Mouse (Mus musculus): Measurements from ENCODE around the gene Map4. TPM values are rescaled to one million over a fixed set of nuclear protein-coding genes. Genes with fewer than 3 reads are reported as not detected.

Gene Map4
- polyA plus RNA-seq, 1 experiment from 2014 or later: 180 TPM

GRCm38 (mm10) chr9:110052951-110053304 lies 121.7 kb downstream of the Map4 start:
- Histone ChIP-seq H3K4me1 (peaks cover 72% of the 10 kb centered on the region), H3K9ac (replicated peaks) (peak overlapping the region; percentile 59), H3K4me2 (peak overlapping the region; percentile 70), H3K27me3 (replicated peaks) (no peaks in the 10 kb centered on the region), H3K4me3 (replicated peaks) (peak overlapping the region; percentile 48), H3K36me3 (no peaks in the 10 kb centered on the region), H3K27ac (replicated peaks) (peak overlapping the region; percentile 91), H3K9me3 (replicated peaks) (no peaks in the 10 kb centered on the region)
- peak; percentile 29 for ATAC-seq (ENCODE audit: low FRiP score)
- WGBS: 24% methylated on average over 4 of the region's 4 CpGs

- Histone ChIP-seq H3K27ac (replicated peaks) (peak overlapping the region; percentile 91), H3K4me2 (peak overlapping the region; percentile 70), H3K9me3 (replicated peaks) (no peaks in the 10 kb centered on the region), H3K4me1 (peaks cover 67% of the 10 kb centered on the region), H3K9ac (replicated peaks) (peak overlapping the region; percentile 59), H3K27me3 (replicated peaks) (no peaks in the 10 kb centered on the region), H3K4me3 (replicated peaks) (peak overlapping the region; percentile 48), H3K36me3 (no peaks in the 10 kb centered on the region)
- peak; percentile 85 for ATAC-seq (ENCODE audit: low FRiP score)
- WGBS: 8% methylated on average over 8 of the region's 8 CpGs
These were observed 122.2 kb downstream of the Map4 start for GRCm38 (mm10) chr9:110053305-110054079.

GRCm38 (mm10) chr9:110054080-110054421 lies 122.8 kb downstream of the Map4 start:
- H3K4me2 ChIP-seq: peak overlapping the region; percentile 70
- H3K27me3 ChIP-seq (replicated peaks): no peaks in the 10 kb centered on the region
- no peaks in the 10 kb centered on the region for H3K9me3 ChIP-seq (replicated peaks)
- WGBS: 16% methylated on average over 2 of the region's 2 CpGs
- peaks cover 68% of the 10 kb centered on the region for H3K4me1 ChIP-seq
- peak overlapping the region; percentile 91 for H3K27ac ChIP-seq (replicated peaks)
- peak overlapping the region; percentile 48 for H3K4me3 ChIP-seq (replicated peaks)
- ATAC-seq (ENCODE audit: low FRiP score): 0 out of 2 replicates have a peak, but pooled peaks have one; percentile 26
- H3K36me3 ChIP-seq: no peaks in the 10 kb centered on the region
- peak overlapping the region; percentile 59 for H3K9ac ChIP-seq (replicated peaks)

GRCm38 (mm10) chr9:110054781-110055180 lies 123.5 kb downstream of the Map4 start:
- Histone ChIP-seq H3K36me3 (no peaks in the 10 kb centered on the region), H3K27me3 (replicated peaks) (no peaks in the 10 kb centered on the region), H3K4me2 (peak overlapping the region; percentile 70), H3K9ac (replicated peaks) (peak overlapping the region; percentile 59; the same call in 1 of the 2 replicates), H3K27ac (replicated peaks) (peak overlapping the region; percentile 91), H3K4me1 (peaks cover 68% of the 10 kb centered on the region), H3K4me3 (replicated peaks) (peak overlapping the region; percentile 48), H3K9me3 (replicated peaks) (no peaks in the 10 kb centered on the region)
- WGBS: 42% methylated on average over 3 of the region's 3 CpGs
- no peak for ATAC-seq (ENCODE audit: low FRiP score)

GRCm38 (mm10) chr9:110057200-110057599 lies 125.9 kb downstream of the Map4 start:
- ATAC-seq (ENCODE audit: low FRiP score): no peak
- no peak overlapping the region for H3K27ac ChIP-seq (replicated peaks)
- no peaks in the 10 kb centered on the region for H3K36me3 ChIP-seq
- peaks cover 54% of the 10 kb centered on the region for H3K4me1 ChIP-seq
- H3K4me2 ChIP-seq: peak overlapping the region; percentile 9; the same call in 1 of the 2 replicates
- no peaks in the 10 kb centered on the region for H3K27me3 ChIP-seq (replicated peaks)
- H3K9ac ChIP-seq (replicated peaks): no peak overlapping the region
- WGBS: 96% methylated on average over 1 of the region's 1 CpGs
- H3K9me3 ChIP-seq (replicated peaks): no peaks in the 10 kb centered on the region
- H3K4me3 ChIP-seq (replicated peaks): no peak overlapping the region

- WGBS: 34% methylated on average over 2 of the region's 2 CpGs
These were observed 129.5 kb downstream of the Map4 start for GRCm38 (mm10) chr9:110060761-110061160.

DNA sequence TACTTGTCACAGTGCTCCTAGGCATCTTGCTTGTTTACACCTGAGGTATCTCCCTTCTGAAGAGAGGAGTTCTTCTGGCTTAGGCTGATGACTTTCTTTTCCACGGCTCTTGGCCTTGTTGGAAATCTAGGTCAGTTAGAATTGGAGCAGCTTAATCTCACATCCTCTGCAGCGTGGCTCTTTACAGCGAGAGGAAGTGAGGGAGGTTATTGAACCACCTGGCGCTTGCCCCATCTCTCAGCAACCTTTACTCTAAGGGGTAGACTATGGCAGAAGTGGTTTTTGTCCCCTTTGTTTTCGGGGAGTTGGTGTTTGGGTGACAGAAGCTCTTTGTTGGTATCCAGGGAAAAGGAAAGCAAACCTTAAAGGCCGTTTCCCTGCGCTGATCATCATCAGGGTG lies 131.1 kb downstream of the Map4 start:
- 78% methylated on average over 7 of the region's 7 CpGs for WGBS
- H3K9me3 ChIP-seq (replicated peaks): no peaks in the 10 kb centered on the region
- no peak overlapping the region for H3K9ac ChIP-seq (replicated peaks)
- H3K27me3 ChIP-seq (replicated peaks): no peaks in the 10 kb centered on the region
- H3K36me3 ChIP-seq: peaks cover 31% of the 10 kb centered on the region
- no peak overlapping the region for H3K4me3 ChIP-seq (replicated peaks)
- no peak overlapping the region for H3K4me2 ChIP-seq
- H3K4me1 ChIP-seq: peaks cover 7% of the 10 kb centered on the region
- H3K27ac ChIP-seq (replicated peaks): no peak overlapping the region
- no peak for ATAC-seq (ENCODE audit: low FRiP score)

More at GRCm38 (mm10) chr9:110060761-110061160, 129.5 kb downstream of the Map4 start:
- no peak overlapping the region for H3K4me3 ChIP-seq (replicated peaks)
- H3K27me3 ChIP-seq (replicated peaks): no peaks in the 10 kb centered on the region
- peaks cover 21% of the 10 kb centered on the region for H3K4me1 ChIP-seq
- H3K9ac ChIP-seq (replicated peaks): no peak overlapping the region
- H3K9me3 ChIP-seq (replicated peaks): no peaks in the 10 kb centered on the region
- no peak for ATAC-seq (ENCODE audit: low FRiP score)
- peaks cover 16% of the 10 kb centered on the region for H3K36me3 ChIP-seq
- no peak overlapping the region for H3K4me2 ChIP-seq
- H3K27ac ChIP-seq (replicated peaks): 0 out of 2 replicates have a peak overlapping the region, but pooled peaks have one; percentile 15

DNA sequence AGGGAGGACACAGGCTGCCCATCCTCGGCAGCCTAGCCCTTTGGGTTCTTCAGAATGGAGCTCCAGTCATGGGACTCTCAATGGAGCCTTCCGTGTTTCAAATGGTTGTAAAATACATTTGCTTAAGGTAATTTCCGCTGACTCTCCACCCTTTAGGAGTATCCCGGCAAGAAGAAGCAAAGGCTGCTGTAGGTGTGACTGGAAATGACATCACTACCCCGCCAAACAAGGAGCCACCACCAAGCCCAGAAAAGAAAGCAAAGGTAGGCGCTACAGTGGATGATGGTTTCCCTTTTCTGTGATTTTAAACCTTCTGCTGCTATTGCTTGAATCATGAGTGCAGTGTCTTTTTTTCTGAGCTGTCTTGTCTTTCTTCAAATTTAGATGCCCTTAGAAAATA lies 131.6 kb downstream of the Map4 start:
- no peaks in the 10 kb centered on the region for H3K27me3 ChIP-seq (replicated peaks)
- peaks cover 4% of the 10 kb centered on the region for H3K4me1 ChIP-seq
- no peak overlapping the region for H3K4me2 ChIP-seq
- 92% methylated on average over 6 of the region's 6 CpGs for WGBS
- no peak overlapping the region for H3K4me3 ChIP-seq (replicated peaks)
- no peak overlapping the region for H3K9ac ChIP-seq (replicated peaks)
- no peak overlapping the region for H3K27ac ChIP-seq (replicated peaks)
- ATAC-seq (ENCODE audit: low FRiP score): no peak
- no peaks in the 10 kb centered on the region for H3K9me3 ChIP-seq (replicated peaks)
- peaks cover 36% of the 10 kb centered on the region for H3K36me3 ChIP-seq

DNA sequence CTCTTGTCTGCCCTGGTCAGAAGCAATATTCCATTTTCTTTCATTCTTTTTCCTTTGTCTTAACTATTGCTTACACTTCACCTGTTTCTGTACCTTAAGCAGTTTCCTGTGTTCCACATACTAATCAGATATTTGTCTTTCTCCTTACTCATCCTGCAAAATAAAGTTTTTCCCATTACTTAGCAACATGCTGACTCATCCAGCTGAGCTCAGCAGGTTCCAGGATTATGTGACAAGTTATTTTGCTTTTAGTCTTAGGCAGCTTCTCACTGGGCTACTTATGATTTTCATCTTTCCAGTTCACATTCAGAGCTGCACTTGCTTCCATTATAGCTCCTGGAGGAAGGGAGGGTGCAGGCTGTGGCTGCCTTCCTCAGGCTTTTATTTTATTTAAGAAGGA lies 133.4 kb downstream of the Map4 start:
- no peaks in the 10 kb centered on the region for H3K9me3 ChIP-seq (replicated peaks)
- ATAC-seq (ENCODE audit: low FRiP score): no peak
- no peaks in the 10 kb centered on the region; the same call in 1 of the 2 replicates for H3K4me1 ChIP-seq
- no peak overlapping the region for H3K4me2 ChIP-seq
- H3K27me3 ChIP-seq (replicated peaks): no peaks in the 10 kb centered on the region
- H3K36me3 ChIP-seq: peaks cover 54% of the 10 kb centered on the region
- no peak overlapping the region for H3K27ac ChIP-seq (replicated peaks)
- H3K9ac ChIP-seq (replicated peaks): no peak overlapping the region
- no peak overlapping the region for H3K4me3 ChIP-seq (replicated peaks)

DNA sequence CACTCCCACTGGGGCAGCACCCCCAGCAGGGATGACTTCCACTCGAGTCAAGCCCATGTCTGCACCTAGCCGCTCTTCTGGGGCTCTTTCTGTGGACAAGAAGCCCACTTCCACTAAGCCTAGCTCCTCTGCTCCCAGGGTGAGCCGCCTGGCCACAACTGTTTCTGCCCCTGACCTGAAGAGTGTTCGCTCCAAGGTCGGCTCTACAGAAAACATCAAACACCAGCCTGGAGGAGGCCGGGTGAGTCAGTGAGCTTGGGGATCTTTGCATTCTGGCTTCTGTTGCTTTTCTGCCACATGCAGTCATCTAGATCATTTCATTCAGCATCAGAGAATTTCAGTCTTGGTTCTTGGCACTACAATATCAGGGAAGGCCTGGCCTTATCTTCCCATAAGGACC lies 137.5 kb downstream of the Map4 start:
- no peak overlapping the region for H3K9ac ChIP-seq (replicated peaks)
- no peak for ATAC-seq (ENCODE audit: low FRiP score)

GRCm38 (mm10) chr9:110070358-110070757 lies 139.1 kb downstream of the Map4 start:
- Histone ChIP-seq H3K27me3 (replicated peaks) (no peaks in the 10 kb centered on the region), H3K36me3 (peaks cover 84% of the 10 kb centered on the region), H3K4me2 (no peak overlapping the region), H3K9me3 (replicated peaks) (no peaks in the 10 kb centered on the region), H3K9ac (replicated peaks) (no peak overlapping the region), H3K27ac (replicated peaks) (no peak overlapping the region), H3K4me1 (0 out of 2 replicates have a peak, but pooled peaks cover 7% of the 10 kb centered on the region), H3K4me3 (replicated peaks) (no peak overlapping the region)
- ATAC-seq (ENCODE audit: low FRiP score): no peak; the same call in 1 of the 2 replicates
- WGBS: 72% methylated on average over 9 of the region's 9 CpGs

More for the DNA sequence above, 137.5 kb downstream of the Map4 start:
- Histone ChIP-seq H3K36me3 (peaks cover 78% of the 10 kb centered on the region), H3K9me3 (replicated peaks) (no peaks in the 10 kb centered on the region), H3K4me2 (no peak overlapping the region), H3K27ac (replicated peaks) (no peak overlapping the region), H3K4me3 (replicated peaks) (no peak overlapping the region), H3K4me1 (0 out of 2 replicates have a peak, but pooled peaks cover 7% of the 10 kb centered on the region), H3K27me3 (replicated peaks) (no peaks in the 10 kb centered on the region)
- 90% methylated on average over 6 of the region's 6 CpGs for WGBS

GRCm38 (mm10) chr9:110071011-110071410 lies 139.8 kb downstream of the Map4 start:
- Histone ChIP-seq H3K4me2 (no peak overlapping the region), H3K4me3 (replicated peaks) (no peak overlapping the region), H3K9me3 (replicated peaks) (no peaks in the 10 kb centered on the region), H3K9ac (replicated peaks) (no peak overlapping the region), H3K36me3 (peaks cover 83% of the 10 kb centered on the region), H3K27ac (replicated peaks) (no peak overlapping the region), H3K4me1 (0 out of 2 replicates have a peak, but pooled peaks cover 7% of the 10 kb centered on the region), H3K27me3 (replicated peaks) (no peaks in the 10 kb centered on the region)
- 87% methylated on average over 4 of the region's 4 CpGs for WGBS
- ATAC-seq (ENCODE audit: low FRiP score): no peak

Data from neural tube, embryonic 15.5 days (tissue).